Mouse (Mus musculus): ENCODE measurements around the gene Mtmr12. TPM values are rescaled to one million over a fixed set of nuclear protein-coding genes. Genes with fewer than 3 reads are reported as not detected.

Gene Mtmr12
- polyA plus RNA-seq, 1 experiment: 5.5 TPM

DNA sequence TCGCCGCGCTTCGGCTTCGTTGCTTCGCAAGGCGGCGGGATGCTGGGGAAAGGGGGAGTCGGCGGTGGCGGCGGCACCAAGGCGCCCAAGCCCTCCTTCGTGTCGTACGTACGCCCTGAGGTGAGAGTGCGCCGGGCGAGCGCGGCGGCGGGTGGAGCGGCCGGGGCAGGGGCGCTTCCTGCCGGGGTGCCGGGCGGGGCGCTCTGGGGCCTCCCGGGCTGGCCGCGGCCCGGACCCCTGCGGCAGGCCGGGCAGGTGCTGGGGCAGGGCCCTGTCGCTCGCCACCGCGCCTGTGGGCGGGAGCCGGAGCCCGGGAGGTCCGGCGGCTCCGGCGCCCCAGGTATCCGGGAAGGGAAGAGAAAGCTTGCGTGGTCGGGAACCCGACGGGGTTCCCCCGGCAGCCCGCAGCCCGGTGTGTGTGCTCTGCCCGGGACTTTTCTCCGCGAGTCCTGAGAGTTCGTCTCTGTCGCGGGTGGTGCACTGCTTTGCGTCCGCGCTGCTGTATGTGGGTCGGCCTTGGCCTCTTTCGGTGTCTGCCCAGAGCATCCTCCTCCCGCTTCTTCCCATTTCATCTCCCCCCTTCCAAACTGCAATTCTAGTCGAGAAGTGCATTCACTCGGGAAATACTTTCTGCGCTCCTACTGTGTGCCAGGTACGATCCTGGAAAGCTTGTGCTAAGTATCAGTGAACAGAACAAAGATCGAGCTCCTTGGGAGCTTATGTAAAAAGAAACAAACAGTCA is 503 bp downstream of the Mtmr12 start:
- no peak for TF ChIP-seq GATA1 (IDR thresholded peaks at IDR 0.05; ENCODE audit: low read length)

DNA sequence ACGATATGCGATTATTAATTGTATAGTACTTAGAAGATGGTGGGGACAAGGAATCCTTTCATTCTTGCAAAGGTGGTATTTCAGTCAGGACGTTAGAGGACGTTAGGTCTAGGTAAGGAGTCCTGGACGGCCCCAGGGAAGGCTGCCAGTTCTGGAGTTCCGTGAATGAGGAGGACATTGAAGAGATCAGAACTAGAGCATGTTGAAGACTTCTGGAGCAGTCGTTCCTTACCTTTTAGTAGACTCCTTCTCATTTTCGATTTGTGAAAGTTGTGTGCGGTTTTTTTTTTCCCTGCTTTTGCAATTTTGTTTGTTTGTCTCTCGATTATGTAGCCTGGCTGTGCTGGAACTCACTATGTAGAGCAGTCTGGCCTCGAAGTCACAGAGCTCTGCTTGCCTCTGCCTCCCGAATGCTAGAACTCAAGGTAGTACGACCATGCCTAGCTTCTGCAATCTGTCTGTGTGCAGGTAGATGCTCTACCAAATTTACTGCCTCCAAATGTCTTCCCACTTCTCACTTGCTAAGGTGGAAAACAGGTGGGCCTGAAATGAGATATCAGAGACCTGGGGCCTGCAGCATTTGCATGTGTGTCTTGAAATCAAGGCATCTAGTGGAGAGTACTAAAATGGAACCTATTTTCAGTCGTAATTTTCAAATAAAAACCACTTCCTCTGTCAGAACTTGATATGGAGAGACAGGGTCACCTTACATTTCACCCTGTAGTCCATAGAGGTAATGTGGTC is 1.2 kb downstream of the Mtmr12 start:
- TF ChIP-seq GATA1 (IDR thresholded peaks at IDR 0.05; ENCODE audit: low read length): no peak

DNA sequence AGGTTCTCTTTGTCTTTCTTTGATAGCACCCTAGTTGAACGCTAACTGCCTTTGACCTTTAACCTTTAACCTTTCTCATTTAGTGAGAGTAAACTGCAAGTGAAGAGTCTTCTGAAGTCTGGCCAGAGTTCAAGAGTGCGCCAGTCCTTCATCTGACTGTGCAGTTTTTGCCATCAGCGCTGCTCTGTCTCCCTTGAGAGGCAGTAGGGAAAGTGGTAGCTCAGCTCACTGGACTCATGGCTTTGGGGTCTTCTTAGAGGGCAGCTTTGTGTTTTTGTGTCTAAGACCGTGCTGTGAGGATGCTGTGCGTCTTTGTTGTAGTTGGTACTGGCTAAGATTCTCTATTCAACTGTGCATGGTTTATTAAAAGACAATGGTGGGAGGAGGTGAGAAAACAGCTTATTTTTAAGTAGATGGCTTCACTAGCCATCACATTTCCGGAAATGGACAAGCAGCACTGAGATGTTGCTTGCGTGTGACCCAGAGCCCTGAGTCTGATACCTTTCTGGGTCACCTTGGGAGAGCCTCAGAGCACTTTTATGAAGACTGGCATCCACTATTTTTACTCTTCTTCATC is 1.9 kb downstream of the Mtmr12 start:
- no peak for TF ChIP-seq GATA1 (IDR thresholded peaks at IDR 0.05; ENCODE audit: low read length)

DNA sequence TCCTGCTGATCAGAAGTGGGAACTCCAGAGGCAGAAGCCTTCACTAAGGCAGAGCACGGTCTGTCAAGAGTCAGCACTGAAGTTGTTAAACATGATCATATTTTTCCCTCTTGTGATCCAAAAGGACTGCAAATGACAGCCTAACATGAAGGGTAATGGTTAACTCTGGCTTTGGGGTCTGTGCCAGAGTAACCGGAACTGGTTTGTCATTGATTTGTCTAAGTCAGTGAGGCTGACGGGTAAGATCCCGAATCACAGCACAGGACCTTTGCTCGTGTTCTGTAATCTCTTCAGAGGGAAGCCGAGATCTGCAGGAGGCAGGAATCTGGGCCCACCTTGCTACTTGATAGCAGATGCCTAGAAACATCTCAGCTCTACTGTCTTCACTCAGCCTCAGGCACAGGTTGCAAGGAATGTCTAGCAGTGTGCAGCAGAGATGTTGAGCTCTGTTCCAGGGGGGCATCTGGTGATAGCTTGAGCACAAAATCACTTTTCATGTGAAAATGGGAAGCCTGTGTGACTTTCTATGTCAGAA is 2.8 kb downstream of the Mtmr12 start:
- no peak for TF ChIP-seq GATA1 (IDR thresholded peaks at IDR 0.05; ENCODE audit: low read length)

DNA sequence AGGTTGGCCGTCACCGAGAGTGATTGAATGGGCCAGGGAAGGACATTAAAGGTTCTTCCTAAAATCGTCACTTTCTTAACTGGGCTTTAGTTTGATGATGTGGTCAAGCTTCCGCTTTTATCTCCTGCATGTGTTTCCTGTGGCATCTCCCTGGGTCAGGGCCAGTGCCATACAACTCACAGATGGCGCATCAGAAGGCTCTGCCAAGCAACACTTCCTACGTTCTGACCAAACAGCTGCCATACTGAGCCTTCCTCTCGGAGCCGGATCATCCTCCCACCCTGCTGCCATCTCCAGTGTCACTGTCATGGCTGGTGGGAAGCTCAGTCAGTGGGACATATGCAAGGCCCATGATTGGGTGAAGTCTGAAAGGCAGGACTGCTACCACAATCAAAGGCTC is 6.7 kb downstream of the Mtmr12 start:
- TF ChIP-seq GATA1 (IDR thresholded peaks at IDR 0.05; ENCODE audit: low read length): no peak

DNA sequence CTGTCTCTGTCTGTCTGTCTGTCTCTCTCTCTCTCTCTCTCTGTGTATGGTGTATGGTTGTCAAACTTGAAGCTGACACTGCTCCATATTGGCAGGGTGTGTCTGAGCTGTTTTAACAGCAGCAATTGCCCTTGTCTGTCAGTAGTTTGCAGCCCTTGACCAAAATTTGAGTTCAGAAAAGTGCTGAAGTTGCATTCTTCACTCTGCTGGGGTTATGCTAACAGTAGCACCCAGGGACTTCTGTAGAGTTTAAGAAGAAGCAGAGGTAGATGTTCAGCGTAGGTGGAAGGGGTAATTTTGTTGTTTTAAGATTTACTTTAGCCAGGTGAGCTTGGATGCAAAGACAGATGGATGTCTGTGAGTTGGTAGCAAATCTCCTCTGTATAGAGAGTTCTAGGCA is 7.4 kb downstream of the Mtmr12 start:
- no peak for TF ChIP-seq GATA1 (IDR thresholded peaks at IDR 0.05; ENCODE audit: low read length)

DNA sequence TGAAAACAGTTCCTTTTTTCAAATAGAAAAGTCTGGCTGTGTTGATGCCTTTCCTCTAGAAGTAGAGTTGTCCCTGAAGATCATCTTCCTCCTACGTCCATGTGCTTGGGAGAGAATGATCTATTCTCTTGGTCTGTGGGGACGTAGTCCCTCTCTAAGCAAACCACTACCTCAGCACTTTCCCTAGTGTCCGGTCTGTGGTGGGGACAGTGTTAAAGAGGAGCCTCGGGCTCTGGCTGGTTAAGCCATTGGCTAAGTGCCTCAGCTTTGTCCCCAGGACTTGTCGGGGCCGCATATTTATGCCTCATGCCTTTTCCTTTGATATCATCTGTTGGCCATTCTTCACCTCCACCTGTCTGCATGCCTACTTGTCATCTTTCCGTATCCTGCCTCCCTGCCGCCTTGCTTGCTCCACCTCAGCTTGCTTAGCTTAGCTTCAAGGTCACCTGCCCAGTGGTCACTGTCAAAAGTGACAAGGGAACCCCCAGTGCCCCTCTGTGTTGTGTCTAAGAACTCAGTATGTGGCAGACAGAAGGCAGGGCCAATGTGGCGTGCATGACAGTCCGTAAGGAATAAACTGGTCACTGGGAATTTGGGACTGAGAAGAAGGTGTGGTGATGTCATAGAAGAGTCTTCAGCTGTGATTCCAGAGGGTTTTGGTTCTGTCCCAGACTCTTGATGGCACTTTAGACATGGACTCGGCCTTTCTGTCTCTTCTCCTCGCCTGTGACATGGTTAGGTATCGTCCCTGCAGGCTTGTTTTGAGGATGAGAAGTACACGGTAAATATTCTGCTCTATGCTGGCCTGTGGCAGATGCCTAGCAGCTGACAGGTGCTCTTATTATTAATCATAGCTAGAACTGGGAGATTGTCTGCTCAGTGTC is 9.9 kb downstream of the Mtmr12 start:
- TF ChIP-seq GATA1 (IDR thresholded peaks at IDR 0.05; ENCODE audit: low read length): no peak

DNA sequence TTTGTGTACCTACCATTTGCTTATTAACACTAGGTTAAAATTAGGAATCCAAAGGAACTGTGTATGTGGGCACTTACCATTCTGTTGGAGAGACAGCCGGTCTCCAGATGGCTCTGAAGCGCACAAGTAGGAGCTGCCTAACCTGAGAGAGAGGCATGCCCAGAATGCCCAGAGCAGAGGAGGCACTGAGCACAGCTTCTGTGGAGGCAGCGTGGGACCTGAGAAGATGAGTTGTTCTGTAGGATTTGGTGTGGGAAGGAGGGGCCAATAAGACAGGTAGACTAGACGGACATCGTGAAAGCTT is 10.5 kb downstream of the Mtmr12 start:
- no peak for TF ChIP-seq GATA1 (IDR thresholded peaks at IDR 0.05; ENCODE audit: low read length)

DNA sequence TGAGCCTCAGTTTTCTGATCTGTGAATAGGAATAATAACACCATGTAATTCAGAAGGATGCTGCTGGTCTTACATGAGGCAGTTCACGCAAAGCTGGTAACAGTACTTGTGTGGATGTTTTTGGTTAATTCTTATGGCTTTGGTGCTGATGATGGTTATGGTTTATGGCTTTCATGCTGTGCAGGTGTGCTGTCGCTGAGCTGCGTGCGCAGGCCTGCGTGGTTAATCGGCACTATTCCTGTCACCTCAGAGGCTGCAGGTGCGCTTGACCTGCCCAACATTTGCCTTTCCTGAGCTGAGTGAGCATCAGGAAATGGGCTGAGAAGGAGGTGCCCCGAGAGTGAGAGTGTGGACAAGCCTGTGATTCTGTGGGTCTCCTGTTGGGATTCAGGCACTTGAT is 11.3 kb downstream of the Mtmr12 start:
- TF ChIP-seq GATA1 (IDR thresholded peaks at IDR 0.05; ENCODE audit: low read length): no peak

DNA sequence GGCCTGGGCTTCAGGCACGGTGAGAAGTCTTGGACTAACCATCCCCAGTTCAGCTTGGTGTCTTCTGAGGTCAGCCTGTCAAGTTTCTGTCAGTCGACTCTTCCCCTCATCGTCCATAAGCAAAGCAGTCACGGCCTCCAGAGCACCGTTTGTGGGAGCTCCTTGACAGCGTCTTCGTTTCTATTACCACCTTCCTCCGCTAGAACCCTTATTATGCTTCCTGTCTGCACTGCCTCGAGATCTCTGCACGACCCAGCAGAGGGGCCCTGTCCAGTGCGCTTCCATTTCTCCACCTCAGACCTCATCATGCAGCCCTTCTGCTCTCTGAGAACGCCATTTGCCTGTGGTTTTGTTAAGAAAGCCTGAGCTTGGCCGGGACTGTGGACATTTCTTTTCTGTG is 12.0 kb downstream of the Mtmr12 start:
- no peak for TF ChIP-seq GATA1 (IDR thresholded peaks at IDR 0.05; ENCODE audit: low read length)

DNA sequence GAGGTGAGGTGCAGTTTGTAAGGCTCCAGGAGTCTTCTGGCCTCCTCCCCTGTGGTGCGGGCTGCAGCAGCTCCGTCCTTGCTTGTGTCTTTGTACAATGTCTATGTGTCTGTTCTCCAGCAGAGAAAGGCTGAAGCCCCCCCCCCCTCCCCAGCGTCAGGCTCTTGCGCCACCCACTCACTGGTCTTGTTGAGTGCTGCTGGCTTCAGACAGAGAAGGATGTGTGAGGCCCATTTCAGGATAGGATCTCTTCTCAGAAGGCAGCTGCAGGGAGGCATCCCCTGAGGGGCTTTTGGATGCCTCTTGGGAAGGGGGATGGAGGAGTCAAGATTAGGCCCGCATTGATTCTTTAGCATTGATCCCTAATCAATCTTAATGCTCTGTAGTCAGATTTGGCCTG is 13.0 kb downstream of the Mtmr12 start:
- no peak for TF ChIP-seq GATA1 (IDR thresholded peaks at IDR 0.05; ENCODE audit: low read length)

DNA sequence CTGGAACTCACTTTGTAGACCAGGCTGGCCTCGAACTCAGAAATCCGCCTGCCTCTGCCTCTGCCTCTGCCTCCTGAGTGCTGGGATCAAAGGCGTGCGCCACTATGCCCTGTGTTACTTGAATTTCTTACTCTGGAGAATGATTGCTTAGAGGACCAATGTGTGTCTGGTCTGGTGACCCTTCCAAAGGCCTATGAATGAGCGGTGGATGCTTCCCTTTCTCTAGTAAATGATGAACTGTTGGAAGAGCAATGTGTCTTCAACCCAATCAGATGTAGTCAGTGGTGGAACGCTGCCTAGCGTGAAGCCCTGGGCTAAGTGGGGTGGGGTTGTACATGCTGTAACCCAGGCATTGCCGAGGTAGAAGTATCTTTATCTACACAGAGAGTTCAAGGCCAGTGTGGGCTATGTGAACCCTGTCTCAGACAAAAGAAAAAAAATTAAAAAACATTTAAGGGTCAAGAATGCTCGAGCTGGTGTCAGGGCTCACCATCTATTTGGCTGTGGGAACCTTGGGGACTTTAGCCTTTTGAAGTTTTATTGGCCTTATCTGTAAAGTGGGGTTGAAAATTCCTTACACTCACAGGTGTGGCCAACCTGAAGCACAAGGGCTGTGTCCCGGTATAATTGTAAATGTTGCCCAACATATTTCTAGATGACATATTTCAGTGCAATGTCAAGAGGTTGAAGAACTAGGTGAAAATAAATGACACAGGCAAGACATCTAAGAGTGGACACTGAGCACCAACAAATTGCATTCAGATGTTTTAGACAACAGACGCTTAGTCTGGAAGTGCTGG is 14.0 kb downstream of the Mtmr12 start:
- no peak for TF ChIP-seq GATA1 (IDR thresholded peaks at IDR 0.05; ENCODE audit: low read length)

DNA sequence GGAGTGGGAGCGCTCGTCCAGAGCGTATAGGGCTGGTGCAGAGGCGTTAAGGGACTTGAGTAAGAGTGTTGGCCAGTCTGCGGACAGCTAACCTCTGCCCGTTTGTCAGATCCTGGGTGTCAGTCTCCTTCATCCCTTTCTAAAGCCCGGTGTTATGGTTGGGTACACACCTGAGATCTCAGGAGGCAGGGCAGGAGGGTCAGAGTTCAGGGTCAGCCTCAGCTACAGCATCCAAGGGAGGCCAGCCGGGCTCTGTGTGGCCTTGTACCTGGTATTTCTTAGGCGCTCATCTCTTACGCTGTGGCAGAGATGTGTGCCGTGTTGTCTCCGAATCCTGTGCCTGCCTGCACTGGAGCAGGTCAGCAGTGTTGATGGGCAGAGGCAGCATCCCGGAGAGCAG is 16.3 kb downstream of the Mtmr12 start:
- TF ChIP-seq GATA1 (IDR thresholded peaks at IDR 0.05; ENCODE audit: low read length): no peak

DNA sequence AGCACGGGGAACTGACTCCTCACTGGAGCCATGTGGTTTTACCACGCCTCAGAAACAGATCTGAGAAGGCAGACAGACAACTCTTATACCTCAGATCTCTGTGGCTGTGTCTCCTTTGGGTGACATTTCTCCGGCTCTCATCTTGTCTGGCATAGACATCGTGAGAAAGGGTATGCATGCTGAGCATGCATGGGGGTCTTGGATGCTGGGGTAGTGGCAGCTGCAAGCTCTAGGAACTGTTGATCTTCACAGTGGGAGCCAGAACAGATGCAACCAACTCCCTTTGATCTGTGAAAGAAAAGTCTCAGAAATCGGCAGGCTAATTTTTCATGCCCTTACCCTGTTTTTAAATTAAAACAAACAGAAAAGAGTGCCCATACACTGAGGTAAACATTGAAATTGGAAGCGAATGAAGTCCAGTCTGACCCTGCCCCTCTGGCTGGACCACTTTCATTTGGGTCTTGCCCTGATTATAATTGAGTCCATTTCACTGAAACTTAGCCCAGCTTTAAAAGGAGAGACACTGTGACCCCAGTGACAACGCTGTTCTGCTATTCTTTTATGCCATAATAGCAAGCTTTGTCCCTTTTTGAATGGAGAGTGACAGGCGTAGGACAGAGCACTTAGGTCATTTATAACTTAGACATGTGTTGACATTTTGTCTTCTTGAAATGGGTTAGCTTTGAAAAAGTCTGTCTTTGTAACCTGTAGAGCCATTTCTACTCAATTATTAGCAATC is 17.9 kb downstream of the Mtmr12 start:
- TF ChIP-seq GATA1 (IDR thresholded peaks at IDR 0.05; ENCODE audit: low read length): no peak

Data from G1E-ER4 (cell line).